Mouse (Mus musculus) E14TG2a.4 (cell line): ENCODE results near the gene Obp2b.

Source experiments
- H3K27me3 ChIP-seq: 2 replicates; pipeline ENCODE4 v1.6.1; 2014; ENCODE audit warnings: low read length, control low read depth; ENCODE audit not compliant: insufficient read depth
- H3K36me3 ChIP-seq: 2 replicates; pipeline ENCODE4 v1.6.1; 2014; ENCODE audit warnings: low read length, control low read depth; ENCODE audit not compliant: insufficient read depth
- H3K4me1 ChIP-seq: replicated peaks from 2 replicates; pipeline ENCODE4 v1.6.1; 2014; ENCODE audit warnings: low read depth, low read length, control low read depth
- H3K4me3 ChIP-seq: replicated peaks from 2 replicates; pipeline ENCODE4 v1.5.1; 2014; ENCODE audit warnings: mild to moderate bottlenecking, low read length
- H3K9me3 ChIP-seq: 2 replicates; pipeline ENCODE4 v1.6.1; 2014; ENCODE audit warnings: low read length, control low read depth
- CTCF ChIP-seq: conservative IDR thresholded peaks from 2 replicates; pipeline ENCODE4 v1.5.1; 2014; ENCODE audit warnings: low read length
- NANOG ChIP-seq: IDR thresholded peaks from 2 replicates; pipeline ENCODE4 v1.6.1; 2014; ENCODE audit warnings: borderline replicate concordance, low read length, mixed read lengths
- POU5F1 ChIP-seq: IDR thresholded peaks from 2 replicates; pipeline ENCODE4 v1.6.1; 2014; ENCODE audit warnings: low read length, borderline replicate concordance

The Obp2b gene

GRCm38 (mm10) chr2:25775991-25776390 lies 39.2 kb downstream of the Obp2b start:
- Histone ChIP-seq H3K4me3 (no peak overlapping the region), H3K4me1 (no peaks in the 10 kb centered on the region), H3K27me3 (no peaks in the 10 kb centered on the region), H3K36me3 (no peaks in the 10 kb centered on the region), H3K9me3 (no peaks in the 10 kb centered on the region)
- no peak for TF ChIP-seq POU5F1
- no peak for TF ChIP-seq CTCF
- TF ChIP-seq NANOG, result no peak

GRCm38 (mm10) chr2:25776717-25777116 lies 39.9 kb downstream of the Obp2b start, which contains the start of gene Lcn11:
Gene Lcn11, plus strand, starts transcription at chr2:25777017.
- no peaks in the 10 kb centered on the region for H3K36me3 ChIP-seq
- H3K4me1 ChIP-seq, result no peaks in the 10 kb centered on the region
- no peak within 1 kb of the TSS for H3K4me3 ChIP-seq
- TF ChIP-seq NANOG (no peak), POU5F1 (no peak), CTCF (no peak)
- no peaks in the 10 kb centered on the region for H3K27me3 ChIP-seq
- no peaks in the 10 kb centered on the region for H3K9me3 ChIP-seq

DNA sequence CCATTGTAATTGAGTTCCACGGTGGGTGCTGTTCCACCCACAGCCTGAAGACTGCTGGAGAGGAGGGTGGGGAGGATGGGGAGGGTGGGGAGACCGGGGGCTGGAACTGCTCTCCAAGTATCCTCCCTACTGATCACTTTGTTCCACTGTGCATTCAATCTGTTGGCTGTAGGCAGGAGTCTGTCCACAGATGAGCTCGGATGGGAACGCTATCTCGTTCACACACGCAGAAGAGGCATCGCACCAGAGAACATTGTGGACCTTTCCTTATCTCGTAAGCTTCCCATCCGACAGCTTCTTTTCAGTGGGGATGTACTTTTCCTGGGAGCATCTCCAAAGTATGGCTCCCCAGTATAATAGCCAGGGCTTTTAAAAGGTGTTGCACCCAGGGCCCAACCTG lies 42.3 kb downstream of the Obp2b start:
- Histone ChIP-seq H3K36me3 (no peaks in the 10 kb centered on the region), H3K4me3 (no peak overlapping the region), H3K27me3 (no peaks in the 10 kb centered on the region), H3K9me3 (no peaks in the 10 kb centered on the region), H3K4me1 (no peaks in the 10 kb centered on the region)
- TF ChIP-seq CTCF (no peak), NANOG (no peak), POU5F1 (no peak)

- Histone ChIP-seq H3K4me3 (no peak overlapping the region), H3K4me1 (no peaks in the 10 kb centered on the region), H3K9me3 (no peaks in the 10 kb centered on the region), H3K36me3 (no peaks in the 10 kb centered on the region), H3K27me3 (no peaks in the 10 kb centered on the region)
- no peak for TF ChIP-seq CTCF
- no peak for TF ChIP-seq NANOG
- TF ChIP-seq POU5F1, result no peak
These were observed 44.1 kb downstream of the Obp2b start for GRCm38 (mm10) chr2:25780921-25781320.

DNA sequence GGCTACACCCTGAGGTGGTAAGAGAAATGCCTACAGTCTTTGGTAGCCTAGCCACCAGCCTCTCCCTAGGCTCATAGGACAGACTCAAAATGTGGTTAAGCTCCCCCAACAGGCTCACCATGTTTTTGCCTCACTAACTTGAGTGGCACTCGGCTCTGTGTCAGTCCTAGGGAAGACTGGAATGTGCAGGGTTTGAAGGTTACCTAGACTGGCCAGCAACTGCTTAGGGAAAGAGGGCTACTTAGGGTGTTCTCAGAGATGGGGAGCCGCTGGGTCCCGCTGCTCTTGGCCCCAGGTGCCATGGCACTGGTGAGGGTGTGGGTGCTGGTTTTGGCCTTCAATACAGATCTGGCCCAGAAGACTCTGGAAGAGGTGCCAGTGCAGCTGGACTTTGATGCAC lies 45.1 kb downstream of the Obp2b start, which contains the start of gene Gm13539:
TSS of gene Gm13539 (plus strand) at position 301 of the 400 bp plus-strand sequence.
- Histone ChIP-seq H3K36me3 (no peaks in the 10 kb centered on the region), H3K4me3 (no peak within 1 kb of the TSS), H3K9me3 (no peaks in the 10 kb centered on the region), H3K4me1 (no peaks in the 10 kb centered on the region), H3K27me3 (no peaks in the 10 kb centered on the region)
- no peak for TF ChIP-seq NANOG
- TF ChIP-seq POU5F1, result no peak

GRCm38 (mm10) chr2:25785573-25786322 lies 48.9 kb downstream of the Obp2b start:
- no peaks in the 10 kb centered on the region for H3K9me3 ChIP-seq
- H3K4me1 ChIP-seq, result no peaks in the 10 kb centered on the region
- TF ChIP-seq CTCF (no peak), NANOG (no peak), POU5F1 (no peak)
- no peak overlapping the region for H3K4me3 ChIP-seq
- H3K36me3 ChIP-seq, result no peaks in the 10 kb centered on the region
- H3K27me3 ChIP-seq, result no peaks in the 10 kb centered on the region; the same call in 1 of the 2 replicates

GRCm38 (mm10) chr2:25789092-25789491 lies 52.3 kb downstream of the Obp2b start:
- TF ChIP-seq CTCF (no peak), POU5F1 (no peak), NANOG (no peak)

More at GRCm38 (mm10) chr2:25789092-25789491, 52.3 kb downstream of the Obp2b start:
- Histone ChIP-seq H3K4me3 (no peak overlapping the region), H3K4me1 (no peaks in the 10 kb centered on the region), H3K27me3 (no peaks in the 10 kb centered on the region; the same call in 1 of the 2 replicates), H3K9me3 (no peaks in the 10 kb centered on the region), H3K36me3 (no peaks in the 10 kb centered on the region)
